Mouse (Mus musculus) cortical plate, adult 2 months (tissue): ENCODE results near the gene Igsf8.

Source experiments
- CTCF ChIP-seq: fragments of 200-500 bp; IDR thresholded peaks from 2 replicates; pipeline ENCODE4 v1.5.1; 2011; ENCODE audit warnings: mild to moderate bottlenecking, control low read depth, low read length; ENCODE audit not compliant: insufficient read depth; ENCODE audit errors: extremely low read depth
- POLR2A ChIP-seq: fragments of 200-500 bp; IDR thresholded peaks from 2 replicates; pipeline ENCODE4 v1.6.1; 2011; ENCODE audit warnings: mild to moderate bottlenecking, low read length, control low read depth; ENCODE audit not compliant: insufficient read depth; ENCODE audit errors: extremely low read depth

DNA sequence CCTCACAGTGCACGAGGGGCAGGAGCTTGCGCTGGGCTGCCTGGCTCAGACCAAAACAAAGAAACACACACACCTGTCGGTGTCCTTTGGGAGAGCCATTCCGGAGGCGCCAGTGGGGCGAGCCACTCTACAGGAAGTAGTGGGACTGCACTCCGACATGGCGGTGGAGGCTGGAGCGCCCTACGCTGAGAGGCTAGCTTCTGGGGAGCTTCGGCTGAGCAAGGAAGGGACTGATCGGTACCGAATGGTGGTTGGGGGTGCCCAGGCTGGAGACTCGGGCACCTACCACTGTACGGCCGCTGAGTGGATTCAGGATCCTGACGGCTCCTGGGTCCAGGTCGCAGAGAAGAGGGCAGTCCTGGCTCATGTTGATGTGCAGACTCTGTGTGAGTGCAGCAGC, 56.0 kb downstream of the Igsf8 start:
- TF ChIP-seq POLR2A: no peak
- no peak for TF ChIP-seq CTCF
